Mouse (Mus musculus): Measurements from ENCODE around the gene Ccdc122. TPM values are rescaled to one million over a fixed set of nuclear protein-coding genes. Genes with fewer than 3 reads are reported as not detected.

The Ccdc122 gene
- polyA plus RNA-seq, 1 experiment: 2.5 TPM

DNA sequence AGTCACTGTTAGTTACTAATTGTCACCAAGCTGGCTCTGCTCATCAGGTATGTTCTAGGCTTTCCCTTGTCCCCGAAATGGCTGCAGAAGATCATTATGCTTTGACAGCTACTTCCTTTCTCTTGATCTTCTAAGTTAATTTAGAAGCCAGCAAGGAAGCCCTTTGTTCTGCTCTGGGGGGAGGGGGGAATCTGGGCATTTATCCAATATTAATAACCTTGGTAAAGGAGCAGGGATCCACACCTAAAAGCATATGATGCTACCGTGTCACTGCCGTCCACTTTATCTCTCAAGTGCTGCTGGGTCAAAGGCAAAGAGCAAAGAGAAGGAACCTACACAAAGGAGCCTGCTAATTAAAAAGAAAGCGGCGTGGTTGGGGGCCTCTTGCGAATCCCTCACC lies 100.4 kb downstream of the Ccdc122 start:
- no peak for TF ChIP-seq POLR2A (IDR thresholded peaks at IDR 0.05; ENCODE audit: control insufficient read depth, low read depth, low read length)
- no peak for TF ChIP-seq CTCF (IDR thresholded peaks at IDR 0.05; ENCODE audit: control insufficient read depth, insufficient read depth, insufficient replicate concordance, low read depth, low read length)
- H3K4me3 ChIP-seq (ENCODE audit: control insufficient read depth, low read depth, low read length): no peak overlapping the region
- no peaks in the 10 kb centered on the region for H3K27me3 ChIP-seq (ENCODE audit: control insufficient read depth, insufficient read depth, low read length)
- no peak overlapping the region for H3K27ac ChIP-seq (ENCODE audit: control insufficient read depth, insufficient read depth, low read depth, low read length)
- H3K4me1 ChIP-seq (ENCODE audit: control insufficient read depth, insufficient read depth, low read length): no peaks in the 10 kb centered on the region
- no peaks in the 10 kb centered on the region for H3K36me3 ChIP-seq (ENCODE audit: control insufficient read depth, insufficient read depth, low read length)

DNA sequence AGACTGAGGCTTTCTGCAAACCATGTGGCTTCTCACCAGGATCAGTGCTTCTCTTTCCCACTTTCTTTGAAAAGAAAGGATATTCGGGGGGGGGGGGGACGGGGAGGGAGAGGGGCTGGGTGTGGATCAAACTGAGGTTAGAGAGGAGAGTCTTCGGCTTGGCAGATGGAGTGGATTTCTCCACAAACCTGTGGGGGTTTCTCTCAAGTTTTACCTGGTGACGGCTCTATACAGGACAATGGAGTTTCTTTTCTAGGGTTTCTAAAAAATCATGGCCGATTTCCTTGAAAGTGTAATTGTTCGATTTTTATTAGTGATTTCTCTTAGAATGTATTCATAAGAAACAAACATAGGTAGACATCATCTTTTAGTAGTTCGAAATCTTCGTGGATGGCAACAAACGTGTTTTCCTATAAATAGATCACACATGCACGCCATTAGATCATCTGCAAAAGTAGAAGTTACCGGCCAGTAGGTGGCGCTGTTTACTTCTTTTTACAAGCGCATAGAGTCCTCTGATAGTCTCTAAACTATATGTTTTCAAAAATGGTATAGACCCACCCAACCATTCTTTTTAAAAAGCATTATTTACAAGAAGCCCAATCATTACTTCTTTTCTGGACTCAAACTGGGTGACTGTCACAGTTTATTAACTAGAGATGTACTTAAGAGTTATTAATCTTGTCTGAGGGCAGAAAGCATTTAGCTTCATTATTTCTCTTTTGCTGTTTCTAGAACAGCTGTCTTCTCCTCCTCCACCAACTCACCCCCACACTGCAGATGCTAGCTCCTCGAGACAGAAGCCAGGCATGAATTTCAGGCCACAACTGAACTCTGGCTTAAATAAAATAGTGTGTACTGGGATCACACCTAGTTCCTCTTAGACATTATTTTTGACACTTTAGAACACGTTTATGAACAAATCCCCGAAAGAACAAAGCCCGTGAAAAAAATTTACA lies 105.0 kb downstream of the Ccdc122 start:
- Histone ChIP-seq H3K27ac (ENCODE audit: control insufficient read depth, insufficient read depth, low read depth, low read length) (no peak overlapping the region), H3K27me3 (ENCODE audit: control insufficient read depth, insufficient read depth, low read length) (no peaks in the 10 kb centered on the region), H3K36me3 (ENCODE audit: control insufficient read depth, insufficient read depth, low read length) (no peaks in the 10 kb centered on the region), H3K4me1 (ENCODE audit: control insufficient read depth, insufficient read depth, low read length) (no peaks in the 10 kb centered on the region), H3K4me3 (ENCODE audit: control insufficient read depth, low read depth, low read length) (no peak overlapping the region)
- TF ChIP-seq CTCF (IDR thresholded peaks at IDR 0.05; ENCODE audit: control insufficient read depth, insufficient read depth, insufficient replicate concordance, low read depth, low read length): peak; percentile 34; the same call in 1 of the 2 replicates
- no peak for TF ChIP-seq POLR2A (IDR thresholded peaks at IDR 0.05; ENCODE audit: control insufficient read depth, low read depth, low read length)

DNA sequence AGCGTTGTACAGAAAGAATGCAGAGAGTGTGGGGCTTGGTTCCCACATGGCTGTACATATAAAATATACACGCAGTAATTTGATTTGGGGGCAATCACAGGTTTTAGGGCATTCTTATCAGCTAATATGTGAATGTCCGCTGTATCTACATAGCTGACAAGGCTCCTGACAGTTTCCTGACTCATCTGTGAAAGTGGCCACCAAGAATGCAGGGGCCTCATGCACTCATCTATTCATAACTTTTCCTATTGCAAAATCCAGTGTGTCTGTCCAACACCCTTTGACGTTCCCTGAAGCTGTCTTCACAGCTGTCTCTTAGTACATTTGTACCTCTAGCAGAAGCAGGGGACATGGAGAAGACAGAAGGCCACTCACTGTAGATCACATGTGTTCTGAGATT lies 108.5 kb downstream of the Ccdc122 start:
- TF ChIP-seq CTCF (IDR thresholded peaks at IDR 0.05; ENCODE audit: control insufficient read depth, insufficient read depth, insufficient replicate concordance, low read depth, low read length): no peak
- TF ChIP-seq POLR2A (IDR thresholded peaks at IDR 0.05; ENCODE audit: control insufficient read depth, low read depth, low read length): no peak
- Histone ChIP-seq H3K36me3 (ENCODE audit: control insufficient read depth, insufficient read depth, low read length) (no peaks in the 10 kb centered on the region), H3K4me3 (ENCODE audit: control insufficient read depth, low read depth, low read length) (no peak overlapping the region), H3K27ac (ENCODE audit: control insufficient read depth, insufficient read depth, low read depth, low read length) (no peak overlapping the region), H3K4me1 (ENCODE audit: control insufficient read depth, insufficient read depth, low read length) (no peaks in the 10 kb centered on the region), H3K27me3 (ENCODE audit: control insufficient read depth, insufficient read depth, low read length) (no peaks in the 10 kb centered on the region)

DNA sequence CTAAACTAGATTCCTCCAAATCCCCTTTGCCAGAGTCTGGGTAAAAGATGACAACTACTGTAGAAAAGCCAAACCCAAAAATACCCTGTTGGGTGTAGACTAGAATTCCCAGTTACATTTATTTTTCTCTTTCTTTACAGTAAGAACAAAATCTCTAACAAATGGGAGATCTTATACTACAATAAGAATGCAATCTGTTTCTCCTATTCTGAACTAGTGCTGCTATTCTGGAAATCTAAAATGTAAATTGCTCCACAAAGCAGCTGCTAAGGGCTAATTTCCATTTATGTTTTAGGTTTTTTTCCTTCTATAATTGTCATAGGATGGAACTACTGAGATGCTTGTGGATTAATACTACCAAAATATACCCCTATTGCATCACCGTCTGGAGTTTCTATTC lies 111.1 kb downstream of the Ccdc122 start:
- Histone ChIP-seq H3K4me1 (ENCODE audit: control insufficient read depth, insufficient read depth, low read length) (no peaks in the 10 kb centered on the region), H3K4me3 (ENCODE audit: control insufficient read depth, low read depth, low read length) (no peak overlapping the region), H3K36me3 (ENCODE audit: control insufficient read depth, insufficient read depth, low read length) (no peaks in the 10 kb centered on the region), H3K27ac (ENCODE audit: control insufficient read depth, insufficient read depth, low read depth, low read length) (no peak overlapping the region), H3K27me3 (ENCODE audit: control insufficient read depth, insufficient read depth, low read length) (no peaks in the 10 kb centered on the region)
- TF ChIP-seq POLR2A (IDR thresholded peaks at IDR 0.05; ENCODE audit: control insufficient read depth, low read depth, low read length) (no peak), CTCF (IDR thresholded peaks at IDR 0.05; ENCODE audit: control insufficient read depth, insufficient read depth, insufficient replicate concordance, low read depth, low read length) (no peak)

DNA sequence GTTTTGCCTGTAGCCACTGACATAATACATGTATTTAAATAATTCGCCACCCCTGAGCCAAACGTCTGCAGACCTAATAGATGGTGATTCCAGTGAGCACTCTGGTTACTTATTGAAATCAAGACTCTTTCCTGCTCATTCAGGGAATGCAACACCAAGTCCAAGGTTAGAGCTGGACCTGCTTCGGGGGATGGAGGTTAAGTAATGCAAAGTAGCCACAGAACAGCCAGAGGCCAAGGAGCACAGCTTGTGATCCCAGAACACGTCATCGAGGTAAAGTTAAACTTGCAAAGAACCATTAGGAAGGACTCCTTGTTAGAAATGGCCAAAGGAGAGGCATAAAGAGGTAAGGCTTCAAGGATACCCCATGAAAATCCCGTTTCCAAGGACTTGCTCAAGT lies 114.0 kb downstream of the Ccdc122 start:
- Histone ChIP-seq H3K4me3 (ENCODE audit: control insufficient read depth, low read depth, low read length) (no peak overlapping the region), H3K36me3 (ENCODE audit: control insufficient read depth, insufficient read depth, low read length) (no peaks in the 10 kb centered on the region), H3K4me1 (ENCODE audit: control insufficient read depth, insufficient read depth, low read length) (peaks cover 2% of the 10 kb centered on the region; the same call in 1 of the 2 replicates), H3K27me3 (ENCODE audit: control insufficient read depth, insufficient read depth, low read length) (no peaks in the 10 kb centered on the region), H3K27ac (ENCODE audit: control insufficient read depth, insufficient read depth, low read depth, low read length) (no peak overlapping the region)
- TF ChIP-seq POLR2A (IDR thresholded peaks at IDR 0.05; ENCODE audit: control insufficient read depth, low read depth, low read length): no peak
- no peak for TF ChIP-seq CTCF (IDR thresholded peaks at IDR 0.05; ENCODE audit: control insufficient read depth, insufficient read depth, insufficient replicate concordance, low read depth, low read length)

DNA sequence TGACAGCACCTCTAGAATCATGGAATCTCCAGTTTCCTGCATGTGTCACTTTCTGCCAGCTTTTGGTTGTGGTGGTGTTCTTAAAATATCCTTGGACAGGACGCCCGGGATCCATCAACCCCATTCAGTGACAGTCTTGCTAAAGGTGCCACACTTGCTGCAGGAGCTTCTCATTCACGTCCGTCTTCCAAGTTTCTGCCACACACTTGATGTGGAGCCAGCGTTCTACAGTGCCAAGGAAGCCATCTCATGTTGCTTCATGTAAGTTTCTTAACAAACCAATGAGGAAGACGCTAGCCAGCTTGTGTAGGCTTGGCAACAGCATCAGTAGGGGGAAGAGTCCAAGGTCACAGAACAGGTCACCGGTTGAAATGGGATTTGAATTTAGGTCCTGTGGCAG lies 114.9 kb downstream of the Ccdc122 start:
- peaks cover 2% of the 10 kb centered on the region; the same call in 1 of the 2 replicates for H3K4me1 ChIP-seq (ENCODE audit: control insufficient read depth, insufficient read depth, low read length)
- H3K36me3 ChIP-seq (ENCODE audit: control insufficient read depth, insufficient read depth, low read length): no peaks in the 10 kb centered on the region
- TF ChIP-seq POLR2A (IDR thresholded peaks at IDR 0.05; ENCODE audit: control insufficient read depth, low read depth, low read length) (no peak), CTCF (IDR thresholded peaks at IDR 0.05; ENCODE audit: control insufficient read depth, insufficient read depth, insufficient replicate concordance, low read depth, low read length) (no peak)
- H3K27me3 ChIP-seq (ENCODE audit: control insufficient read depth, insufficient read depth, low read length): no peaks in the 10 kb centered on the region
- H3K4me3 ChIP-seq (ENCODE audit: control insufficient read depth, low read depth, low read length): no peak overlapping the region
- no peak overlapping the region for H3K27ac ChIP-seq (ENCODE audit: control insufficient read depth, insufficient read depth, low read depth, low read length)

DNA sequence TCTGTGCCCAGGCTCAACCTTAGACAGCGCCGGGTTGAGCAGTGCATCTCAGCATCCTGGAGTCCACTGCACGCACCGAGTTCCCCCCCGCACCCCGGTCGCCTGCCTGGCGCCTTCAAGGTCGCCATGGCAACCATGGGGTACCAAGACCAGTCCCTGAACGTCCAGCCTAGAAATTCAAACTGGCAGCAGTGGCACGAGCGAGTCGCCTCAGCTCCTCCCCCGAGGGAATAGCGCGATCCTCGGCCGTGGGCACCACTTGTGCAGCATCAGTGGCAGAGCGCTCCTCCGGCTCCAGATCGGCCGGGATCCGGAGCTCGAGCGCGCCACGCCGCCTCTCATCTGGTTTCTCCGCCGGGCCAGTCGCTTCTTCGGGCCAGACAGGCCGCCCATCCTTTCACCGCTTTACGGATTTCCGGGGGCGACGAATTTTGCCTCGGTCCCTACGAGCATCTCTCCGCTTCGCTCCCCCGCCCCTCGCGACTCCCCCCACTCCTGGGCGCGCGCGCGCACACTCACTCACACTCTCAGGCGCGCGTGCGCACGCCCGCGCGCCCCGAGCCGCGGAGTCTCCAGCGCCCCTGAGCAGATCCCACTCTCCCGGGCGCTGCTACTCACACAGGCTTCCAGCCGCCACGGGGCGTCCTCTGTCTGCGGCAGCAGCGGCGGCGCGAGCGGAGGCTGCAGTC lies 119.8 kb downstream of the Ccdc122 start, which contains the start of gene Enox1:
Enox1 (plus strand) TSS at position 542 of the 689 bp plus-strand sequence.
- peaks cover 12% of the 10 kb centered on the region for H3K4me1 ChIP-seq (ENCODE audit: control insufficient read depth, insufficient read depth, low read length)
- H3K4me3 ChIP-seq (ENCODE audit: control insufficient read depth, low read depth, low read length): peak within 1 kb of the TSS; percentile 82
- peak within 1 kb of the TSS; percentile 78 for H3K27ac ChIP-seq (ENCODE audit: control insufficient read depth, insufficient read depth, low read depth, low read length)
- peak; percentile 43; the same call in 1 of the 2 replicates for TF ChIP-seq POLR2A (IDR thresholded peaks at IDR 0.05; ENCODE audit: control insufficient read depth, low read depth, low read length)
- no peak for TF ChIP-seq CTCF (IDR thresholded peaks at IDR 0.05; ENCODE audit: control insufficient read depth, insufficient read depth, insufficient replicate concordance, low read depth, low read length)
- no peaks in the 10 kb centered on the region for H3K36me3 ChIP-seq (ENCODE audit: control insufficient read depth, insufficient read depth, low read length)
- no peaks in the 10 kb centered on the region for H3K27me3 ChIP-seq (ENCODE audit: control insufficient read depth, insufficient read depth, low read length)
